ENCODE assay signal across 8 mouse cellular contexts in genomic region chr8:122522796-122523651, GRCm38 (mm10). TPM values are rescaled to one million over a fixed set of nuclear protein-coding genes. Genes with fewer than 3 reads are reported as not detected.
DNase-seq lines count a peak whose midpoint lies in the region; ATAC-seq and TF ChIP-seq lines count a peak whose summit lies in the region.

No protein-coding gene starts in this region.

- H3K36me3 ChIP-seq in kidney, adult 2 months (ENCODE audit: control insufficient read depth, insufficient read depth, low read length): no peaks in the 10 kb centered on the region

- no peaks in the 10 kb centered on the region for H3K27me3 ChIP-seq in kidney, adult 2 months (replicated peaks; ENCODE audit: control insufficient read depth, insufficient read depth, low read length)

- H3K4me3 ChIP-seq in kidney, adult 2 months (ENCODE audit: insufficient read depth, low read depth, low read length): no peak overlapping the region
- no peak overlapping the region for H3K4me3 ChIP-seq in lung, adult 2 months (replicated peaks; ENCODE audit: extremely low read depth, low read depth, low read length)

- DNase-seq in ES-CJ7 (ENCODE audit: low read depth, low spot score): peak; percentile 99
- peak; percentile 54 for DNase-seq in adrenal gland, postnatal 10 days
- DNase-seq in heart, adult 8-10 months (ENCODE audit: low spot score): peak; percentile 82
- DNase-seq in kidney, adult 2 months: peak; percentile 97
- peak; percentile 76 for DNase-seq in lung, adult 2 months
- DNase-seq in retina, postnatal 1 day: peak; percentile 71
- no peak for DNase-seq in spleen, postnatal 10 days (ENCODE audit: low spot score in 2 of 2)

- WGBS in kidney, adult 2 months: 24% methylated on average over 14 of the region's 14 CpGs
- 28% methylated on average over 14 of the region's 14 CpGs for WGBS in lung, adult 2 months

- no peak for TF ChIP-seq CTCF in kidney, adult 2 months (conservative IDR thresholded peaks at IDR 0.05; ENCODE audit: insufficient read depth, insufficient read length, low read depth, low read length)
- no peak for TF ChIP-seq CTCF in lung, adult 2 months (IDR thresholded peaks at IDR 0.05; ENCODE audit: insufficient read depth, low read length)

- ATAC-seq in erythroid progenitor cell, adult 5-6 weeks (replicated peaks; ENCODE audit: low FRiP score, poor library complexity, severe bottlenecking): no peak

- peak; percentile 7 for TF ChIP-seq POLR2A in kidney, adult 2 months (IDR thresholded peaks at IDR 0.05; ENCODE audit: low read depth, low read length)
- TF ChIP-seq POLR2A in lung, adult 2 months (IDR thresholded peaks at IDR 0.05; ENCODE audit: borderline replicate concordance, extremely low read depth, low read depth, low read length): peak; percentile 62; the same call in 1 of the 2 replicates

- H3K4me1 ChIP-seq in kidney, adult 2 months (ENCODE audit: control insufficient read depth, insufficient read depth, low read length): peaks cover 59% of the 10 kb centered on the region
- H3K4me1 ChIP-seq in lung, adult 2 months (ENCODE audit: control insufficient read depth, insufficient read depth, low read length): peaks cover 64% of the 10 kb centered on the region

- H3K27ac ChIP-seq in kidney, adult 2 months (ENCODE audit: insufficient read depth, low read depth, low read length): peak overlapping the region; percentile 95

RNA-seq across cellular contexts. Expression of gene Piezo1, which starts 28.1 kb away (rescaled TPM):
- 10 to 100 TPM; 31.5 to 41.5 TPM for total RNA-seq in adrenal gland, postnatal 10 days (2021)
- 10 to 100 TPM; 13.2 to 17.4 (median 13.7) TPM for total RNA-seq in heart, adult 8-10 months (2022)
- polyA plus RNA-seq in kidney, adult 2 months (2012; rRNA removed): 102 and 121 TPM in 2 replicates
- 192 and 213 TPM in 2 replicates for polyA plus RNA-seq in lung, adult 2 months (2012; rRNA removed)
- 32.1 and 43.2 TPM in 2 replicates for total RNA-seq in erythroid progenitor cell, adult 5-6 weeks (2015; ENCODE audit: low replicate concordance)
- total RNA-seq in erythroid progenitor cell, adult 5-6 weeks (2017; ENCODE audit: low replicate concordance): 31.8 and 52.9 TPM in 2 replicates

RNA-seq across cellular contexts. Expression of gene Cdt1, which starts 44.8 kb away (rescaled TPM):
- total RNA-seq in adrenal gland, postnatal 10 days (2021): 10 to 100 TPM; 17.2 to 20.7 TPM
- total RNA-seq in heart, adult 8-10 months (2022): 1 to 10 TPM; 1.9 to 2.4 (median 2.2) TPM
- polyA plus RNA-seq in kidney, adult 2 months (2012; rRNA removed): 7.1 and 8.6 TPM in 2 replicates
- polyA plus RNA-seq in lung, adult 2 months (2012; rRNA removed): 11.7 and 12.2 TPM in 2 replicates
- total RNA-seq in erythroid progenitor cell, adult 5-6 weeks (2015; ENCODE audit: low replicate concordance): 55.5 and 65.8 TPM in 2 replicates
- total RNA-seq in erythroid progenitor cell, adult 5-6 weeks (2017; ENCODE audit: low replicate concordance): 33.0 and 77.8 TPM in 2 replicates

RNA-seq across cellular contexts. Expression of gene Ctu2, which starts 47.1 kb away (rescaled TPM):
- total RNA-seq in adrenal gland, postnatal 10 days (2021): 10 to 100 TPM; 21.2 to 21.4 TPM
- total RNA-seq in heart, adult 8-10 months (2022): 10 to 100 TPM in 1 of 4 experiments, 1 to 10 TPM in 3; 5.0 to 12.4 (median 7.7) TPM
- 16.8 and 21.1 TPM in 2 replicates for polyA plus RNA-seq in kidney, adult 2 months (2012; rRNA removed)
- 28.6 and 30.6 TPM in 2 replicates for polyA plus RNA-seq in lung, adult 2 months (2012; rRNA removed)
- 7.1 and 9.7 TPM in 2 replicates for total RNA-seq in erythroid progenitor cell, adult 5-6 weeks (2015; ENCODE audit: low replicate concordance)
- 0.23 and 0.51 TPM in 2 replicates for total RNA-seq in erythroid progenitor cell, adult 5-6 weeks (2017; ENCODE audit: low replicate concordance)

RNA-seq across cellular contexts. Expression of gene Rnf166, which starts 47.2 kb away (rescaled TPM):
- total RNA-seq in adrenal gland, postnatal 10 days (2021): 10 to 100 TPM; 40.4 to 42.0 TPM
- 10 to 100 TPM; 38.4 to 68.1 (median 57.1) TPM for total RNA-seq in heart, adult 8-10 months (2022)
- polyA plus RNA-seq in kidney, adult 2 months (2012; rRNA removed): 64.4 and 64.5 TPM in 2 replicates
- polyA plus RNA-seq in lung, adult 2 months (2012; rRNA removed): 83.8 and 93.2 TPM in 2 replicates
- 15.5 and 20.9 TPM in 2 replicates for total RNA-seq in erythroid progenitor cell, adult 5-6 weeks (2015; ENCODE audit: low replicate concordance)
- 6.8 and 12.5 TPM in 2 replicates for total RNA-seq in erythroid progenitor cell, adult 5-6 weeks (2017; ENCODE audit: low replicate concordance)

RNA-seq across cellular contexts. Expression of gene Aprt, which starts 53.7 kb away (rescaled TPM):
- 10 to 100 TPM; 67.5 to 72.3 TPM for total RNA-seq in adrenal gland, postnatal 10 days (2021)
- 10 to 100 TPM; 39.5 to 50.6 (median 44.3) TPM for total RNA-seq in heart, adult 8-10 months (2022)
- 177 and 190 TPM in 2 replicates for polyA plus RNA-seq in kidney, adult 2 months (2012; rRNA removed)
- 108 and 109 TPM in 2 replicates for polyA plus RNA-seq in lung, adult 2 months (2012; rRNA removed)
- total RNA-seq in erythroid progenitor cell, adult 5-6 weeks (2015; ENCODE audit: low replicate concordance): 39.4 and 53.7 TPM in 2 replicates
- 12.3 and 15.5 TPM in 2 replicates for total RNA-seq in erythroid progenitor cell, adult 5-6 weeks (2017; ENCODE audit: low replicate concordance)

Comparison
In these comparisons a context has a peak if more than half of its experiments do, and no peak if none do; other contexts are left out.
1. DNase-seq: peak in ES-CJ7 (single experiment), adrenal gland, postnatal 10 days (single experiment), heart, adult 8-10 months (single experiment), kidney, adult 2 months (single experiment), lung, adult 2 months (single experiment) and retina, postnatal 1 day (single experiment); none in spleen, postnatal 10 days (0 of 2).
2. RNA of gene Cdt1, which starts 44.8 kb away (total RNA-seq): 33.0 to 77.8 TPM in erythroid progenitor cell, adult 5-6 weeks and 17.2 to 20.7 TPM in adrenal gland, postnatal 10 days; 1.9 to 2.4 TPM in heart, adult 8-10 months; every median in the first group is over 4 times any median in the second.